Mouse (Mus musculus): ENCODE data around the gene Aass.
A peak's percentile ranks its signal among the peaks of the same experiment; 100 is the strongest.

Gene Aass

GRCm38 (mm10) chr6:23055734-23056133 is 77.1 kb downstream of the Aass start:
- no peak for DNase-seq (ENCODE audit: inconsistent ontology term)

GRCm38 (mm10) chr6:23048836-23049235 is 84.0 kb downstream of the Aass start:
- DNase-seq (ENCODE audit: inconsistent ontology term), result no peak

DNA sequence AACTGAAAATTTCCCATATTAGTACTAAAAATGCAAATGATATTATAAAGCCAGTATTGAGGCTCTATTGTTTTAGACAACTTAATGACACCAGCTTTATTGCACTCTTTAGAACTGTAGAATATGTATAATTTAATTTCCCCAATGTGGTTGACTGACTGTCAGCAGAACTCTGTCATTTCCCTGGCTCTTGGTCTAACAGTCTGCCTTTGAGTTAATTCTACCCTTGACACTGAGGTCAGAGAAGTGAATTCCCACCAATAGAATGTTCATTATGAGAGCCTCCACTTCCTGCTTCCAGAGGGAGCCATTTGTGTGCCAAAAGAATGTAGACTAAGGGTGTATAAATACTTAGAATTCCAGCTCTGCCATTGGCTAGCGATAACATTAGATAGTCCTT is 104.5 kb downstream of the Aass start:
- peak; percentile 35 for DNase-seq (ENCODE audit: inconsistent ontology term)
